Mouse (Mus musculus): Measurements from ENCODE around the gene Rnf166. TPM values are rescaled to one million over a fixed set of nuclear protein-coding genes. Genes with fewer than 3 reads are reported as not detected.
A peak's percentile ranks its signal among the peaks of the same experiment; 100 is the strongest.

Gene Rnf166
- total RNA-seq, 1 experiment from 2014 or later, result 49.4 TPM

DNA sequence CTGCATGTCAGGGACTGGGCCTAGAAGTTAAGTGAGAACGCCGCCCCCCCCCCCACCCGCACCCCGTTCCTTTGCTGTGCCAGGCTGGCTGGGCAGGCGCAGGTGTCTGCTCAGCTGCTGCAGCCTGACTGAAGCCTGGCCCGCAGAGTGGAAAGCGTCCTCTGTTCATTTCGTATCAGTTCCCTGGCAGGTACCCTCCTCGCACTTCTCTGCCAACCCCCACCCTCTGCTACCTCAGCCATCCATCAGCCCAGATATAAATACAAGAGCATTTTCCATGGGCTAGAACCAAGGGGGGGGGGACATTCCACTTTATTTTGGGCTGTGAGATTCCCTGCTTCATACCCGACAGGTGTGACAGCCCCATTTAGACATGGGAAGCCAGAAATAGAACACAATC lies 23.7 kb downstream of the Rnf166 start:
- ATAC-seq (replicated peaks in 1 of 2; ENCODE audit: insufficient read depth in 1 of 2, low FRiP score in 2 of 2, low TSS enrichment in 1 of 2, low read depth in 1 of 2, poor library complexity in 2 of 2, severe bottlenecking in 2 of 2), result no peak

- no peak for ATAC-seq (replicated peaks in 1 of 2; ENCODE audit: insufficient read depth in 1 of 2, low FRiP score in 2 of 2, low TSS enrichment in 1 of 2, low read depth in 1 of 2, poor library complexity in 2 of 2, severe bottlenecking in 2 of 2)
Observed at GRCm38 (mm10) chr8:122451161-122451703, 24.6 kb downstream of the Rnf166 start.

- no peak for ATAC-seq (replicated peaks in 1 of 2; ENCODE audit: insufficient read depth in 1 of 2, low FRiP score in 2 of 2, low TSS enrichment in 1 of 2, low read depth in 1 of 2, poor library complexity in 2 of 2, severe bottlenecking in 2 of 2)
Observed at GRCm38 (mm10) chr8:122445203-122445602, 30.7 kb downstream of the Rnf166 start.

- ATAC-seq (replicated peaks in 1 of 2; ENCODE audit: insufficient read depth in 1 of 2, low FRiP score in 2 of 2, low TSS enrichment in 1 of 2, low read depth in 1 of 2, poor library complexity in 2 of 2, severe bottlenecking in 2 of 2), result peak; percentile 4 to 8; a peak in 1 of 4 replicates
Observed at GRCm38 (mm10) chr8:122444058-122444748, 31.7 kb downstream of the Rnf166 start.

- peak; percentile 94 to 97 for ATAC-seq (replicated peaks in 1 of 2; ENCODE audit: insufficient read depth in 1 of 2, low FRiP score in 2 of 2, low TSS enrichment in 1 of 2, low read depth in 1 of 2, poor library complexity in 2 of 2, severe bottlenecking in 2 of 2)
Observed at GRCm38 (mm10) chr8:122443262-122444006, 32.4 kb downstream of the Rnf166 start, which contains the start of gene Mvd. Gene Mvd (minus strand): TSS chr8:122443422.

DNA sequence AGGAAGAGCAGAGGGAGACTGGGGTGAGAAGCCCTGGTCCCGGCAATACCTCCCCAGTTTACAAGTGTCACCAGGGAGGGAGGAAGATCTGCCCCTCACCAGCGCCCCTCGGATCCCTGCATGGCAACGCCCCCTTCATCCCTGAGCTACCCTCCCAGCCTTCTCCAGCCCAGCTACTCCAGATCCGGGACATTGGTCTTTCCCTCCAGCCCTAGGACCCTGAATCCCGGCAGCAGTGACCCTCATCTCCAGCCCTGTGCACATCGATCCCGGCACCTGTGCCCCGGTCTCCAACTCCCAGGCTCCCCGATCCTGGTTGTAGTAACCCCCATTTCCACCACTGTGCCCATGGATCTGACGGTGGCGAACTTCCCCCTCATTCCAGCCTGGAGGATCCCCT lies 33.1 kb downstream of the Rnf166 start:
- ATAC-seq (replicated peaks in 1 of 2; ENCODE audit: insufficient read depth in 1 of 2, low FRiP score in 2 of 2, low TSS enrichment in 1 of 2, low read depth in 1 of 2, poor library complexity in 2 of 2, severe bottlenecking in 2 of 2), result no peak

DNA sequence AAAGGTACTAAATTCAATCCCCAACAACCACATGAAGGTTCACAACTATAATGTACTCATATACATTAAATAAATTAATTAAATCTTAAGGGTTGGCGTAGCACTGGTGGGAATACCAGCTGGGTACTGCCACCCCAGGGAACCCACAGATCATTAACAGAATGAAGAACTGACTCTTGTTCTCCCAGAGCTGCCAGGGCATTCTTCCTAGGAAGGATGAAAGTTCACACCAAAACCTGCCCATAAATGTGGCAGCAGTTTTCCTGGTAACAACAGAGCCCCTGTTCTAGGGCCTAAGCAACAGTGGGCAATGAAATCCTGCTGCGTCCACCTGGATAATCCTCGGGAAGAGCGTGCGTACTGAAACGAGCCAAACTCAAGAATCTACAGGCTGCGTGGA lies 33.5 kb downstream of the Rnf166 start:
- ATAC-seq (replicated peaks in 1 of 2; ENCODE audit: insufficient read depth in 1 of 2, low FRiP score in 2 of 2, low TSS enrichment in 1 of 2, low read depth in 1 of 2, poor library complexity in 2 of 2, severe bottlenecking in 2 of 2), result no peak

DNA sequence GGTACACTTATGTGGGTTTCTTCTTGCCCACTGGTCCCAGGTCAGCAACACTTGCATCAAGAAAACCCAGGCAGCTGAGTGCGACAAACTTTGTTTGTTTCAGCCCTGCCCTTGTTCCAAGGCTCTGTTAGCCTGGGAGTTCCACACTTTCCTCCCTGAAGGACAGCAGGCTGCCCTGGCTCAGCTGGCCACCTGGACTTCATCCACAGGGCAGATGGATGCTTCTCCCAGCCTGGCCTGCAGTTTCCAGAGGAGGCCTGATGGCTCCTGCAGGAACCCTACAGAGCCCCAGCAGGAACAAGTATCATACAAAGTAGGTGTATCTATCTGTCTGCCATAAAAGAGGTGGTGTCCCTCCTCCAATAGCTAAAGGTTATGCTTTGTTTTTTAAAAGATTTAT lies 34.5 kb downstream of the Rnf166 start:
- ATAC-seq (replicated peaks in 1 of 2; ENCODE audit: insufficient read depth in 1 of 2, low FRiP score in 2 of 2, low TSS enrichment in 1 of 2, low read depth in 1 of 2, poor library complexity in 2 of 2, severe bottlenecking in 2 of 2), result no peak

DNA sequence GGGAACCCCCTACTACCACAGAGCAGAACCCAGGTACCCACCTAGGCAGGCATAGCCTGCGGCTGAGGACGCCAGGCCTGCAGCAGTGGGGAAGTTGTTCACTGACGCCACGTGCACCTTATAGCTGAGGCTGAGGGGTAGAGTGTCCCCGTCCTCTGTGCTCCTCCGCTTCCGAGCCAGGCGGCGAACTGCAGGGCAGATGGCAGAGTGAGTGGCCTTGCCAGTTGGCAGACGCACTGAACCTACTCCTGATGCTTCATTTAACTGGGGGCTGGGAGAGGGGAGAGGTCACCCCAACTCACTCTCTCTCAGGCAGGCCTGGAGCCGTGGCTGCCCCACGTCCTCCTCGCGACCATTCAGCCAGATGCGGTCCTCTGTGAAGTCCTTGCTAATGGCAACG lies 36.5 kb downstream of the Rnf166 start:
- ATAC-seq (replicated peaks in 1 of 2; ENCODE audit: insufficient read depth in 1 of 2, low FRiP score in 2 of 2, low TSS enrichment in 1 of 2, low read depth in 1 of 2, poor library complexity in 2 of 2, severe bottlenecking in 2 of 2), result no peak

- ATAC-seq (replicated peaks in 1 of 2; ENCODE audit: insufficient read depth in 1 of 2, low FRiP score in 2 of 2, low TSS enrichment in 1 of 2, low read depth in 1 of 2, poor library complexity in 2 of 2, severe bottlenecking in 2 of 2), result peak; percentile 25 to 42; a peak in 2 of 4 replicates
Observed at GRCm38 (mm10) chr8:122437708-122438331, 38.0 kb downstream of the Rnf166 start.

DNA sequence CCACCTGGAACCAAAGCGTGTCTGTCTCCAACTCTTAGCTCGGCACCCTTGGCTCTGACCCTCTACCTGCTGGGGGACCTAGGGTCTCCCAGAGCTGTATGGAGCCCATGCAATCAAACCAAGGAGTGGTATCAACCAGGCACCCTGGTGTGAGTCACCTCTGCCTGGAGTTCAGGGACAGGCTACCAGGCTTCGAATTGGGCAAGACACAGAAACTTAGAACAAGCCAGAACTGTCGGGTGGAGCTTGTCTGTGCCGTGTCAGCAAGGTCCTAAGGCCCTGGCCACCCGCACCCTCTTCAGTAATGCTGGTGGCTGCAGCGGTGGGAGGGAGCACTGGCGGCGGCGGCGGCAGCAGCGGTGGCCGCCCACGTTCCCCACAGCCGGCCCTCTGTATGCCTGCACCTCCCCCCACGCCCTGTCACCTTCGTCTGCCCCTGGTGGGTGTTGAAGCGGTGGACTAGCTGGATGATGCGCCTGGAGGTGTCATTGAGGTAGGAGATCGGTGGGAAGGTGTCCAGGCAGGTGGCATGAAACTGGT lies 39.2 kb downstream of the Rnf166 start:
- no peak for ATAC-seq (replicated peaks in 1 of 2; ENCODE audit: insufficient read depth in 1 of 2, low FRiP score in 2 of 2, low TSS enrichment in 1 of 2, low read depth in 1 of 2, poor library complexity in 2 of 2, severe bottlenecking in 2 of 2)

- no peak for ATAC-seq (replicated peaks in 1 of 2; ENCODE audit: insufficient read depth in 1 of 2, low FRiP score in 2 of 2, low TSS enrichment in 1 of 2, low read depth in 1 of 2, poor library complexity in 2 of 2, severe bottlenecking in 2 of 2)
Observed at GRCm38 (mm10) chr8:122436146-122436545, 39.7 kb downstream of the Rnf166 start.

GRCm38 (mm10) chr8:122435375-122435774 lies 40.5 kb downstream of the Rnf166 start:
- ATAC-seq (replicated peaks in 1 of 2; ENCODE audit: insufficient read depth in 1 of 2, low FRiP score in 2 of 2, low TSS enrichment in 1 of 2, low read depth in 1 of 2, poor library complexity in 2 of 2, severe bottlenecking in 2 of 2), result no peak

- peak; percentile 13 to 27; a peak in 2 of 4 replicates for ATAC-seq (replicated peaks in 1 of 2; ENCODE audit: insufficient read depth in 1 of 2, low FRiP score in 2 of 2, low TSS enrichment in 1 of 2, low read depth in 1 of 2, poor library complexity in 2 of 2, severe bottlenecking in 2 of 2)
Observed at GRCm38 (mm10) chr8:122433269-122433905, 42.5 kb downstream of the Rnf166 start.

DNA sequence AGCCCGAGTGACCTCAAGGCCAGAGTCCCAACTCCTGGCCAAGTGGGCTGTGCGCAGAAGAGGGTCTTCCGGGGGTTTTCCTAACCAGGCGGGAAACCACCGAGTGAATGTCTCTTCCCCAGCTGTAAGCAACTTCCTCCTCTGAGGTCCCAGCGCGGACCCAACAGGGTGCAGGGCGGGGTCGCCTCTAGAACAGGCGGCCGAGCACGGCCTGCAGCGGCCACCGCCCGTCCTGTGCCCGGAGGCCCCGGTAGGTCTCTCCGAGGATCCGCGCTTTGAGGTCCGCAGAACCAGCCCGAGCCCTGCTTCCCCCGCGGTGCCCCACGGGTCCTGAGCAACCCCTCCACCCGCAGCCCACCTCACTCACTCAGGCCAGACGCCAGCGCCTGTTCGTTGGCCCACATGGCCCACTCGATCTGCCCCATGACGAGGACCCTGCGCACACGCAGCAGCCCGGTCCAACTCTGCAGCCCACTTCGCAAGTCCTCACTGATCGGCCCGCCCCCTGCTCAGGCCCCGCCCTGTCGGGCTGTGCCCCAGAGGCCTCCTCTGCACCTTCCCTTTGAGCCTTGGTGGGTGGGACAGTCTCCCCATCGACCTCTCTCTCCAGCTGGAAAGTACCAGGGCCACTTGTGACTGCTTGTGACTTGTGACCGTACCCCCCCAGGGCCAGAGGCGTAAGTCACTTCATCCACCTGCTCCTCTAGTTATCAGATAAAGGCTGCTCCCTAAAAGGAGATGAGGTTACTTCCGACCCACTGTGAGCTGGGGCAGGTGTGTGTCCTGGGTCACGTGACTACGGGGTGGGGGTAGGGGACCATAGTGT lies 43.2 kb downstream of the Rnf166 start, which contains the start of gene Cyba:
Gene Cyba, minus strand, starts transcription at position 488 of the 826 bp plus-strand sequence.
- peak; percentile 64 to 71 for ATAC-seq (replicated peaks in 1 of 2; ENCODE audit: insufficient read depth in 1 of 2, low FRiP score in 2 of 2, low TSS enrichment in 1 of 2, low read depth in 1 of 2, poor library complexity in 2 of 2, severe bottlenecking in 2 of 2)

- no peak for ATAC-seq (replicated peaks in 1 of 2; ENCODE audit: insufficient read depth in 1 of 2, low FRiP score in 2 of 2, low TSS enrichment in 1 of 2, low read depth in 1 of 2, poor library complexity in 2 of 2, severe bottlenecking in 2 of 2)
Observed at GRCm38 (mm10) chr8:122431694-122432442, 44.0 kb downstream of the Rnf166 start.

All from hematopoietic stem cell, adult 5-6 weeks (primary cell).